Mouse (Mus musculus): ENCODE measurements around the gene Ncor2.

GRCm38 (mm10) chr5:125173868-125174267 is 5.2 kb downstream of the Ncor2 start:
- no peak for TF ChIP-seq CTCF (IDR thresholded peaks at IDR 0.05; ENCODE audit: insufficient read depth, low read depth, low read length)
- no peak for TF ChIP-seq POLR2A (IDR thresholded peaks at IDR 0.05; ENCODE audit: insufficient read depth, low read depth, low read length)
